Mouse (Mus musculus) heart, embryonic 10.5 days (tissue): Measurements from ENCODE around the gene Acer1. TPM values are rescaled to one million over a fixed set of nuclear protein-coding genes. Genes with fewer than 3 reads are reported as not detected.

Source experiments
- DNase-seq: peaks from one replicate; pipeline ENCODE4 v3.0.0-alpha.2; 2017; ENCODE audit warnings: low spot score
- H3K27ac ChIP-seq: fragments of 300-500 bp; sonication (generic); 2 replicates; pipeline ENCODE4 v1.5.1; 2016; ENCODE audit warnings: mild to moderate bottlenecking
- H3K27me3 ChIP-seq: fragments of 300-500 bp; sonication (generic); 2 replicates; pipeline ENCODE4 v1.6.1; 2016; ENCODE audit warnings: mild to moderate bottlenecking; ENCODE audit not compliant: poor library complexity, insufficient read depth, severe bottlenecking
- H3K36me3 ChIP-seq: fragments of 300-500 bp; sonication (generic); 2 replicates; pipeline ENCODE4 v1.6.1; 2016; ENCODE audit warnings: mild to moderate bottlenecking, moderate library complexity
- H3K4me1 ChIP-seq: fragments of 300-500 bp; sonication (generic); 2 replicates; pipeline ENCODE4 v1.6.1; 2016; ENCODE audit warnings: mild to moderate bottlenecking
- H3K4me3 ChIP-seq: fragments of 300-500 bp; sonication (generic); 2 replicates; pipeline ENCODE4 v1.5.1; 2016; ENCODE audit warnings: mild to moderate bottlenecking, moderate library complexity
- H3K9me3 ChIP-seq: fragments of 300-500 bp; sonication (generic); 2 replicates; pipeline ENCODE4 v1.6.1; 2016; ENCODE audit warnings: mild to moderate bottlenecking, moderate library complexity
- WGBS: fragments of 180-500 bp; shearing (Covaris S2); methylation state at CpG from one replicate; pipeline ENCODE4 v1.1.7; 2016; 5-methylcytosine and 5-hydroxymethylcytosine counted together
- polyA plus RNA-seq: library from polyadenylated mRNA; unstranded; fragments of >200 nt; fragmentation: Nextera tagmentation; extraction: Ambion mirVana; gene quantifications from 2 replicates; pipeline ENCODE4 v1.2.1, GENCODE M21; 2016

The Acer1 gene
- polyA plus RNA-seq, 1 experiment from 2014 or later, result not detected

DNA sequence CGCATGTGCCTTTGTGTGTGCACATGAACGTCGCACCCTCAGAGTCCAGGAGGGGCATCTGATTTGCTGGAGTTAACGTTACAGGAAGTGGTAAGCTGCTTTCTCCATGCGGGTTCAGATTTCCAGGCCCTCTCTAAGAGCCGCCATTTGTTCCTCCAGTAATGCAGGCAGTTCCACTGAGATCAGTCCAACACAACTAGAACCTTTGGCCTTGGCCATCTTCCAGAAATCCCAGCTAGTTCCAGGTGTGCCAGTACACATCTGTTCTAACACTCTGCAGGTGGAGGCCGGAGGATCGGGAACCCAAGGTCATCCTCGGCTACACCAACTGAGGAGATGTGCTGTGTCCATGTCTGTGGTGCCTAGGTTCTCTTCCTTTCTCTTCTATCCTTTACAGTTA lies 3.0 kb upstream of the Acer1 start:
- WGBS, result 78% methylated on average over 9 of the region's 9 CpGs
- peak; percentile 60 for DNase-seq
- no peak overlapping the region for H3K27ac ChIP-seq
- no peaks in the 10 kb centered on the region for H3K27me3 ChIP-seq
- no peaks in the 10 kb centered on the region for H3K4me1 ChIP-seq
- no peak overlapping the region for H3K4me3 ChIP-seq
- H3K9me3 ChIP-seq, result no peaks in the 10 kb centered on the region
- no peaks in the 10 kb centered on the region for H3K36me3 ChIP-seq

DNA sequence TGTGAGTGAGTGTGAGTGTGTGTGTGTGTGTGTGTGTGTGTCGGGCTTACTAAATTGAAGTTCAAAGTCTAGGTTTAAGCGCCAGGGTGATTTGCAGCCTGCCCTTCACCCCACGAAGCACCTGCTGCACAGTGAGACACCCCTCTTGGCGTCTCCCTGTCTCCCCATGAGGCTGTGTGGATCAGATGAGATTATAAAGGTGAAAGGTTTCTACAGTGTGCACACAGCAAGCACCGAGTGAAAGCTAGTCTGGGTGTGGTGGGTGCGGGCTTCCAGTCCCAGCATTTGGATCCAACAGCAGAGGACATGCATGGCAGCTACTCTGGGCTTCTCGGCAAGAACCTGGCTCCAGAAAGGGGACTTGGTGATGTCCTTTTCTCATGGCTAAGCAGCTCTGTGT lies 877 bp downstream of the Acer1 start:
- H3K4me3 ChIP-seq, result no peak overlapping the region
- H3K9me3 ChIP-seq, result no peaks in the 10 kb centered on the region
- WGBS, result 71% methylated on average over 7 of the region's 7 CpGs
- no peaks in the 10 kb centered on the region for H3K36me3 ChIP-seq
- H3K4me1 ChIP-seq, result no peaks in the 10 kb centered on the region
- peak; percentile 39 for DNase-seq
- H3K27me3 ChIP-seq, result no peaks in the 10 kb centered on the region
- no peak overlapping the region for H3K27ac ChIP-seq

- Histone ChIP-seq H3K36me3 (no peaks in the 10 kb centered on the region), H3K9me3 (no peaks in the 10 kb centered on the region), H3K27me3 (no peaks in the 10 kb centered on the region), H3K27ac (no peak overlapping the region), H3K4me1 (no peaks in the 10 kb centered on the region), H3K4me3 (no peak overlapping the region)
- peak; percentile 24 for DNase-seq
- WGBS, result 55% methylated on average over 5 of the region's 8 CpGs
Observed at GRCm38 (mm10) chr17:56979524-56979923, 2.4 kb downstream of the Acer1 start.

DNA sequence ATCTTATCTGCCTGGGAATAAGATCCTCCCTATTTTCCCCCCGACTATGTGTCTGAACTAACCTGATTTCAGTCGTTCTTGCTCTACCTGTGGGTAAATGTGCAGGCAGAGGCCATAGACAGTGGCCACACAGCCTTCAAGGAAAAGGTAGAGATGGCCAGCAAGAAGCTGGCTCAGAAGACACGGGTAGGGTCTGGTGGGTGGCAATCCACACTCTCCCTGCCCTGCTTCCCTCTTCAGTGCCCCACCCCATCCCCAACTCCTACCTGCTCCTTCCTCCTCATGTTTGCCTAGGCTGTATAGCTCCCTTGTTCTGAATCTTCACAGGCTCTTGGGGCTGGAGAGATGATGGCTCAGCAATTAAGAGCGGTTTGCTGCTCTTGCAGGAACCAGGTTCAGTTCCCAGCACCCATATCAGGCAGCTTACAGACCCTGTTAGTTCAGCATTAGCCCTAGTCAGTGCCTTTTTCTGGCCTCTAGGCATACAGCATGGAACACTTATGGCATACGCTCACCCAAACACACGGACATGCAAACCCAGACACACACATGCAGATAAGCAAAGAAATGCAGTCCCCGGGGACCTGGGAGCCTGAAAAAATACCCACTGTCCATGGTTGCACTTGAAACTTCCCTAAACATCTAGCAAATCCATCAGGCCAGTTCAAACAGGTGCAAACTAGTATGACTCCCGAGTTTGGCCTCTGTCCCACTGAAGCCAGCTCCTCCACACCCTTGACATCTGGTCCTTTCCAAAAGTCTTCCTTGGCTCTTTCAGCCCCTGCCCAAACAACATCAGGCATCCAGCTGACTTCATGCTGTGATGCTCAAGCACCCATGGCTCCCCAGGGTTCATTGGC lies 5.2 kb downstream of the Acer1 start:
- Histone ChIP-seq H3K27ac (no peak overlapping the region), H3K4me3 (no peak overlapping the region), H3K27me3 (no peaks in the 10 kb centered on the region), H3K4me1 (no peaks in the 10 kb centered on the region), H3K36me3 (no peaks in the 10 kb centered on the region), H3K9me3 (no peaks in the 10 kb centered on the region)
- DNase-seq, result peak; percentile 58
- WGBS, result 72% methylated on average over 8 of the region's 8 CpGs

DNA sequence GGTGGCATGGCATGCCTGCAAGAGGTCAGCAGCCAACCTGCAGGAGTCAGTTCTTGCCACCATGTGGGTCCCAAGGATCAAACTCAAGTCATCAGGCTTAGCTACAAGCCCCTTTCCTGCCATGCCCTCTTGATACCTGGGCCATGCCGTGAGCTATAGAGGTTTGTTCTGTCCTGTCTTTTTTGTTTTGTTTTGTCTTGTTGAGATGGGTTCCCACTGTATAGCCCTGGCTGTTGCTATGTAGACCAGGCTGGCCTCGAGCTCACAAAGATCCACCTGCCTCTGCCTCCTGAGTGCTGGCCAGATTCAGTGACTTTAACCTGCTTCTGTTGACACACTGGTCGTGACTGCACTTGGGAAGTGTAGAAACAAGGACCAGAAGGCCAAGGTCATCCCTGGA lies 6.5 kb downstream of the Acer1 start:
- peak; percentile 65 for DNase-seq
- H3K27me3 ChIP-seq, result no peaks in the 10 kb centered on the region
- no peaks in the 10 kb centered on the region for H3K36me3 ChIP-seq
- H3K4me3 ChIP-seq, result no peak overlapping the region
- 59% methylated on average over 3 of the region's 3 CpGs for WGBS
- H3K27ac ChIP-seq, result no peak overlapping the region
- no peaks in the 10 kb centered on the region for H3K4me1 ChIP-seq
- H3K9me3 ChIP-seq, result no peaks in the 10 kb centered on the region

- Histone ChIP-seq H3K4me1 (no peaks in the 10 kb centered on the region), H3K27ac (no peak overlapping the region), H3K4me3 (no peak overlapping the region), H3K36me3 (no peaks in the 10 kb centered on the region), H3K27me3 (no peaks in the 10 kb centered on the region; the same call in 1 of the 2 replicates), H3K9me3 (no peaks in the 10 kb centered on the region)
- DNase-seq, result peak; percentile 71
- whole genome bisulfite sequencing, result 69% methylated on average over 5 of the region's 5 CpGs
Observed at GRCm38 (mm10) chr17:56974708-56975240, 7.2 kb downstream of the Acer1 start.

GRCm38 (mm10) chr17:56973956-56974707 lies 7.8 kb downstream of the Acer1 start:
- Histone ChIP-seq H3K4me1 (no peaks in the 10 kb centered on the region), H3K9me3 (no peaks in the 10 kb centered on the region), H3K4me3 (no peak overlapping the region), H3K27me3 (no peaks in the 10 kb centered on the region; the same call in 1 of the 2 replicates), H3K36me3 (no peaks in the 10 kb centered on the region), H3K27ac (no peak overlapping the region)
- 58% methylated on average over 13 of the region's 14 CpGs for WGBS
- peak; percentile 70 for DNase-seq

GRCm38 (mm10) chr17:56970081-56970480 lies 11.8 kb downstream of the Acer1 start:
- 62% methylated on average over 5 of the region's 5 CpGs for WGBS
- H3K4me1 ChIP-seq, result no peaks in the 10 kb centered on the region
- DNase-seq, result peak; percentile 27
- H3K9me3 ChIP-seq, result no peaks in the 10 kb centered on the region
- H3K36me3 ChIP-seq, result no peaks in the 10 kb centered on the region
- no peak overlapping the region for H3K27ac ChIP-seq
- no peaks in the 10 kb centered on the region; the same call in 1 of the 2 replicates for H3K27me3 ChIP-seq
- H3K4me3 ChIP-seq, result no peak overlapping the region

GRCm38 (mm10) chr17:56969321-56969720 lies 12.6 kb downstream of the Acer1 start:
- Histone ChIP-seq H3K27me3 (peaks cover 3% of the 10 kb centered on the region; the same call in 1 of the 2 replicates), H3K36me3 (no peaks in the 10 kb centered on the region), H3K9me3 (no peaks in the 10 kb centered on the region), H3K4me1 (no peaks in the 10 kb centered on the region), H3K4me3 (no peak overlapping the region), H3K27ac (no peak overlapping the region)
- peak; percentile 5 for DNase-seq
- WGBS, result 64% methylated on average over 3 of the region's 3 CpGs

GRCm38 (mm10) chr17:56963646-56964045 lies 18.3 kb downstream of the Acer1 start:
- Histone ChIP-seq H3K4me3 (no peak overlapping the region), H3K27ac (no peak overlapping the region), H3K27me3 (peaks cover 5% of the 10 kb centered on the region; the same call in 1 of the 2 replicates), H3K4me1 (no peaks in the 10 kb centered on the region), H3K9me3 (no peaks in the 10 kb centered on the region), H3K36me3 (no peaks in the 10 kb centered on the region)
- WGBS, result 71% methylated on average over 6 of the region's 6 CpGs
- DNase-seq, result no peak

DNA sequence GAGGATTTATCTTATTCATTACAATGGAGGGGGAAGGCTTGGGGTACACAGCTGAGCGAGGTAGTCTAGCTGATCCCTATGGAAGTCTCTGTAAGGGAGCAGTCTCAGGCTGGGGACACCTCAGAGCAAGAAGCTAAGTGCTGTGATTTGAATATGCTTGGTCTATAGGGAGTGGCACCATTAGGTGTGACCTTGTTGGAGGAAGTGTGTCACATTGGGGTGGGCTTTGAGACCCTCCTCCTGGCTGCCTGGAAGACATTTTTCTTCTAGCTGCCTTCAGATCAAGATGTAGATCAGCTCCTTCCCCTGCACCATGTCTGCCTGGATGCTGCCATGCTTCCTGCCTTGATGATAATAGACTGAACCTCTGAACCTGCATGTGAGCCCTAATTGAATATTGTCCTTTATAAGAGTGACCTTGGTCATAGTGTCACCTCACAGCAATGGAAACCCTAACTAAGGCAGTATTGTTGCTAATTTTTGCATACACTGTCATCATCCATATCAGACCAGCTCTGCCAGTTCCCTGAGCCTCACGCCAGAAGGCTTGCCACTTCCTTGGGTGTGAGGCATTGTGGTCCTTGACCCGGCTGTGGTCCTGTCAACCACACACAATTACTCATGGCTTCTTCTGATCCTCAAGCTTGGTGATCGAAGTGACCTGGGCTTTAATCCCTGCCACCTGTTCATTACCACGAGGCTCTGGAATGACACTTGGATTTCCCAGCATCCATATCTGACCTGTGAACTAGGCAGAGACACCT lies 19.1 kb downstream of the Acer1 start:
- peak; percentile 31 for DNase-seq
- Histone ChIP-seq H3K27me3 (peaks cover 5% of the 10 kb centered on the region; the same call in 1 of the 2 replicates), H3K9me3 (no peaks in the 10 kb centered on the region), H3K36me3 (no peaks in the 10 kb centered on the region), H3K4me3 (no peak overlapping the region), H3K4me1 (no peaks in the 10 kb centered on the region), H3K27ac (no peak overlapping the region)
- 69% methylated on average over 5 of the region's 5 CpGs for WGBS

DNA sequence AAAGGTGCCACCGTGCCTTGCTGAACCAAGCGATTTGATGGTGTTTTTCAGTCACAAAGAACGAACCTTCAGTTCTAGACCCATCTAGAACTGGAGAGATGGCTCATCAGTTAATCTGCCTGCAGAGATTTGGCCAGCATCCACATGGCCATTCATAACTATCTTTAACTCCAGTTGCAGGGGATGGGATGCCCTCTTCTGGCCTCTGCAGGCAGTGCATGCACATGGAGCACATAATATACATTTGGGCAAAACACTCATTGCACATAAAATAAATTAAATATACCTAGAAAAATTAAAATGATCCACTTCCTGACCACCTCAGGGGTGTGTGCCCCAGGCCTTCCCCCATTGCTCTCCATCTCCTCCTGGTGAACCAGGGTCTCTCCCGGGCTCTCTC lies 20.0 kb downstream of the Acer1 start:
- H3K36me3 ChIP-seq, result no peaks in the 10 kb centered on the region
- no peak for DNase-seq
- peaks cover 5% of the 10 kb centered on the region; the same call in 1 of the 2 replicates for H3K27me3 ChIP-seq
- H3K27ac ChIP-seq, result no peak overlapping the region
- no peaks in the 10 kb centered on the region for H3K4me1 ChIP-seq
- 87% methylated on average over 4 of the region's 4 CpGs for WGBS
- H3K9me3 ChIP-seq, result no peaks in the 10 kb centered on the region
- no peak overlapping the region for H3K4me3 ChIP-seq
